Mouse (Mus musculus) neural tube, embryonic 12.5 days (tissue): Measurements from ENCODE around the gene Igfbp6. TPM values are rescaled to one million over a fixed set of nuclear protein-coding genes. Genes with fewer than 3 reads are reported as not detected.
A peak's percentile ranks its signal among the peaks of the same experiment; 100 is the strongest.
"Not testable (repeated sequence)": the region's sequence is repeated elsewhere in the genome, so short reads cannot be mapped to it uniquely, and the experiment has no call there.

Experiments
- ATAC-seq: fragments of 200-750 bp; cut with Nextera tagmentation; 2 replicates; pipeline ENCODE4 v1.8.0; 2017; ENCODE audit warnings: low read depth, mild to moderate bottlenecking, moderate TSS enrichment, moderate library complexity; ENCODE audit not compliant: low FRiP score
- H3K27ac ChIP-seq: fragments of 300-500 bp; sonication (generic); 2 replicates; pipeline ENCODE4 v1.5.1; 2016
- H3K27me3 ChIP-seq: fragments of 300-500 bp; sonication (generic); replicated peaks from 2 replicates; pipeline ENCODE4 v1.6.1; 2016; ENCODE audit warnings: mild to moderate bottlenecking
- H3K36me3 ChIP-seq: fragments of 300-500 bp; sonication (generic); 2 replicates; pipeline ENCODE4 v1.6.1; 2016; ENCODE audit warnings: mild to moderate bottlenecking
- H3K4me1 ChIP-seq: fragments of 300-500 bp; sonication (generic); 2 replicates; pipeline ENCODE4 v1.6.1; 2016
- H3K4me2 ChIP-seq: fragments of 300-500 bp; sonication (generic); replicated peaks from 2 replicates; pipeline ENCODE4 v1.6.1; 2016; ENCODE audit warnings: mild to moderate bottlenecking
- H3K4me3 ChIP-seq: fragments of 300-500 bp; sonication (generic); 2 replicates; pipeline ENCODE4 v1.5.1; 2016
- H3K9ac ChIP-seq: fragments of 300-500 bp; sonication (generic); 2 replicates; pipeline ENCODE4 v1.6.1; 2016; ENCODE audit warnings: mild to moderate bottlenecking
- H3K9me3 ChIP-seq: fragments of 300-500 bp; sonication (generic); 2 replicates; pipeline ENCODE4 v1.6.1; 2016; ENCODE audit warnings: mild to moderate bottlenecking
- WGBS: fragments of 180-500 bp; shearing (Covaris S2); methylation state at CpG from one replicate; pipeline ENCODE4 v1.1.7; 2016; 5-methylcytosine and 5-hydroxymethylcytosine counted together
- polyA plus RNA-seq: library from polyadenylated mRNA; unstranded; fragments of >200 nt; fragmentation: Nextera tagmentation; extraction: Ambion mirVana; gene quantifications from 2 replicates; pipeline ENCODE4 v1.2.1, GENCODE M21; 2016

Igfbp6 gene
- polyA plus RNA-seq, 1 experiment from 2014 or later, result 0.63 TPM

DNA sequence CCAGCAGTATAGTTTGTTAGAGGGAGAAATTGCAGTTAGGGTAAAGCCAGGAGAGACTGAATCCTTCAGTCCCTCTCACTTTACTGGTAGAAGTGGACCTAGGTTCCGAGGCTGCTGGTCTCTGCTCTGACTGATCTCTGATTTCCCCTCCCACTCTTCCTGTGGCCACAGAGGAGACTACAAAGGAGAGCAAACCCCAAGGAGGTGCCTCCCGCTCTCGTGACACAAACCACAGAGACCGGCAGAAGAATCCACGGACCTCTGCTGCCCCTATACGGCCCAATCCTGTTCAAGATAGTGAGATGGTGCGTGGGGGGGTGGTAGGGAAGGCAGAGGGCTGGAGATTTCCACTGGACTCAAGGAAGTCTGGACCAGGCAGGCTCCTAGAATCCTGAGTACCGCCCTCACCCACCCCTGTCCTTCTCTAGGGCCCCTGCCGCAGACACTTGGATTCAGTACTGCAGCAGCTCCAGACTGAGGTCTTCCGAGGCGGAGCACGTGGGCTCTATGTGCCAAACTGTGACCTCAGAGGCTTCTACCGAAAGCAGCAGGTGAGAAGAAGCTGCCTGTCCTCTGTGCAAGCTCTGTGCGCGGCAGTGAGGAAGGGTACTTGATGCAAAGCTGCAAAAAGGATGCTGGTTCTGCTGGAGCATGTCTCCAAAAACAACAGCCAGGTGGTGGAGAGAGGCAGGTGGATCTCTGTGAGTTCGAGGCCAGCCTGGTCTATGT lies 3.7 kb downstream of the Igfbp6 start:
- Histone ChIP-seq H3K4me3 (no peak overlapping the region), H3K4me2 (no peak overlapping the region), H3K4me1 (peaks cover 8% of the 10 kb centered on the region), H3K27ac (no peak overlapping the region), H3K27me3 (peaks cover 32% of the 10 kb centered on the region), H3K36me3 (no peaks in the 10 kb centered on the region), H3K9me3 (no peaks in the 10 kb centered on the region), H3K9ac (no peak overlapping the region)
- no peak for ATAC-seq
- WGBS, result 69% methylated on average over 16 of the region's 16 CpGs

DNA sequence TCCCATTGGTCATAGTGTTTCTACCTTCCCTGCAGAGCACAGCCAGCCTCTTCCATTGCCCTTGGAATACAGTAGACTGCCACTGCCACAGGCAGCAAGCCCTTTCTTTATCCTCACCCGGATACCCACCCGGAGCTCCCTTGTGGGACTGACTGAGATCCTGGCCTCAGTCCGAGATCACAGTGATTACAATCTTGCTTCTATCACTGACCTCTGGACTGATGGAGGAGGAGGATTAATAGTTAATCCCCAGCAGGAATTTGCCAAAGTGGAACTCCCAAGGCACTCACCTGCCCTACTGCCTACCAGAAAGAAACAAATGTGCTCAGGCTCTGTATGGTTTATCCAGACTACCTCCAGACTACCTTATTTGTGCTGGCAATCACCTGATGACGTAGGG lies 5.4 kb downstream of the Igfbp6 start:
- H3K4me1 ChIP-seq, result peaks cover 3% of the 10 kb centered on the region
- H3K9ac ChIP-seq, result no peak overlapping the region
- no peaks in the 10 kb centered on the region for H3K9me3 ChIP-seq
- H3K4me3 ChIP-seq, result no peak overlapping the region
- no peak overlapping the region for H3K27ac ChIP-seq
- peaks cover 18% of the 10 kb centered on the region for H3K27me3 ChIP-seq
- no peaks in the 10 kb centered on the region for H3K36me3 ChIP-seq
- WGBS, result 85% methylated on average over 4 of the region's 4 CpGs
- no peak overlapping the region for H3K4me2 ChIP-seq
- no peak for ATAC-seq

- 59% methylated on average over 20 of the region's 20 CpGs for WGBS
- H3K4me3 ChIP-seq, result no peak within 1 kb of the TSS
- no peaks in the 10 kb centered on the region for H3K9me3 ChIP-seq
These were observed 6.4 kb downstream of the Igfbp6 start, which contains the start of gene Soat2 for GRCm38 (mm10) chr15:102150301-102151135. Soat2 (plus strand) TSS chr15:102150526.

DNA sequence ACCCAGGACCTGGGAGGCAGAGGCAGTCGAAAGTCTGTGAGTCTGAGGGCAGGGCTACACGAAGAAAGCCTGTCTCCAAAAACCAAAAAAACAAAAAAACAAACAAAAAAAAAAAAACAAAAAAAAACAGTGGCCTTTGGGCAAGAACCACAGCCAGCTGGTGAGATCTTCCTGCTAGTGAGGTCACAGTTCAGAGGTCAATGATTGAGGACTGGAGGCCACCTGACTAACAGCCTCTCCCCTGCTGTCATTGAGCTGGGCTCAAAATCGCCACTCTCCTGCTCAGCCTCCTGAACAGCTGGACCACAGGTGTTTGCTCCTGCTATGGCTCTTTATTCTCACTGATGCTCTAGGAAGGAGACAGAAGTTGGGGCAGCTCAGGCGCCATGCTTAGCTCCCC lies 8.5 kb downstream of the Igfbp6 start:
- no peak overlapping the region for H3K4me2 ChIP-seq
- WGBS, result 21% methylated on average over 4 of the region's 4 CpGs
- no peaks in the 10 kb centered on the region for H3K36me3 ChIP-seq
- no peak overlapping the region for H3K9ac ChIP-seq
- H3K4me1 ChIP-seq, result peaks cover 4% of the 10 kb centered on the region
- H3K27me3 ChIP-seq, result no peaks in the 10 kb centered on the region
- ATAC-seq, result no peak
- H3K4me3 ChIP-seq, result no peak overlapping the region
- H3K9me3 ChIP-seq, result no peaks in the 10 kb centered on the region
- H3K27ac ChIP-seq, result no peak overlapping the region

More at GRCm38 (mm10) chr15:102150301-102151135, 6.4 kb downstream of the Igfbp6 start, which contains the start of gene Soat2:
- H3K36me3 ChIP-seq, result no peaks in the 10 kb centered on the region
- no peaks in the 10 kb centered on the region; the same call in 1 of the 2 replicates for H3K4me1 ChIP-seq
- H3K4me2 ChIP-seq, result no peak within 1 kb of the TSS; the same call in 1 of the 2 replicates
- no peak within 1 kb of the TSS for H3K27ac ChIP-seq
- ATAC-seq, result no peak
- no peak within 1 kb of the TSS for H3K9ac ChIP-seq
- H3K27me3 ChIP-seq, result peaks cover 8% of the 10 kb centered on the region

DNA sequence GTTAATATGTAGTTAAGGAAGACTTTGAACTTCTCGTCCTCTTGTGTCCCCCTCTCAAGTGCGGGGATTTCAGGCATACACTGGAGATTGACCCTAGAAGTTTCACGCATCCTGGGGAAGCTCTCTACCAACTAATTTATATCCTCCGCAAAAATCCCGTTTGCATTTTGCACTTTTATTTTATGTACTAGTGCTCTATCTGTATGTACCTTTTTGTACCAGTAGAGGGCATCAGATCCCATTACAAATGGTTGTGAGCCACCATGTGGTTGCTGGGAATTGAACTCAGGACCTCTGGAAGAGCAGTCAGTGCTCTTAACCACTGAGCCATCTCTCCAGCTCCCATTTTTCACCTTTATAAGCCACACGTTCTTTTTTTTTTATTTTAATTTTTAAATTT lies 10.8 kb downstream of the Igfbp6 start:
- not testable (repeated sequence) for H3K9ac ChIP-seq, H3K27me3 ChIP-seq, H3K4me1 ChIP-seq, ATAC-seq, H3K4me3 ChIP-seq, H3K36me3 ChIP-seq, H3K27ac ChIP-seq, H3K9me3 ChIP-seq, H3K4me2 ChIP-seq
- 93% methylated on average over 6 of the region's 6 CpGs for WGBS

DNA sequence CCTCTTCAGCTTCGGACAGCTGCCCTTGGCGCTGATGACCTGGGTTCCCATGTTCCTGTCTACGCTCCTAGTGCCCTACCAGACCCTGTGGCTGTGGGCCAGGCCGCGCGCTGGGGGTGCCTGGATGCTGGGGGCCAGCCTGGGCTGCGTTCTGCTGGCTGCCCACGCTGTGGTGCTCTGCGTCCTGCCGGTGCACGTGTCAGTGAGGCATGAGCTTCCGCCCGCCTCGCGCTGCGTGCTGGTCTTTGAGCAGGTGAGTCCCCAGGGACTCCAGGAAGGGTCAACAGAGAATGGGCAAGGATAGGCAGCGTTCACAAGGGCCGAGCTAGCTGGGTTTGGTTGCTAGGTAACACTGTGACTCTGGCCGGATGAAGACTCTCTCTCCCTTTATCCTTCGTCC lies 12.7 kb downstream of the Igfbp6 start:
- Histone ChIP-seq H3K4me1 (peaks cover 4% of the 10 kb centered on the region; the same call in 1 of the 2 replicates), H3K9me3 (no peaks in the 10 kb centered on the region), H3K27ac (no peak overlapping the region), H3K27me3 (no peaks in the 10 kb centered on the region), H3K4me3 (no peak overlapping the region), H3K36me3 (no peaks in the 10 kb centered on the region), H3K9ac (no peak overlapping the region), H3K4me2 (0 out of 2 replicates have a peak overlapping the region, but pooled peaks have one; percentile 20)
- no peak for ATAC-seq
- WGBS, result 36% methylated on average over 20 of the region's 20 CpGs

- Histone ChIP-seq H3K4me2 (no peak overlapping the region), H3K4me3 (no peak overlapping the region), H3K4me1 (peaks cover 4% of the 10 kb centered on the region; the same call in 1 of the 2 replicates), H3K36me3 (no peaks in the 10 kb centered on the region), H3K9me3 (no peaks in the 10 kb centered on the region), H3K9ac (no peak overlapping the region), H3K27me3 (no peaks in the 10 kb centered on the region), H3K27ac (no peak overlapping the region)
- ATAC-seq, result no peak
- 62% methylated on average over 27 of the region's 27 CpGs for WGBS
These were observed 16.4 kb downstream of the Igfbp6 start for GRCm38 (mm10) chr15:102160415-102161060.

DNA sequence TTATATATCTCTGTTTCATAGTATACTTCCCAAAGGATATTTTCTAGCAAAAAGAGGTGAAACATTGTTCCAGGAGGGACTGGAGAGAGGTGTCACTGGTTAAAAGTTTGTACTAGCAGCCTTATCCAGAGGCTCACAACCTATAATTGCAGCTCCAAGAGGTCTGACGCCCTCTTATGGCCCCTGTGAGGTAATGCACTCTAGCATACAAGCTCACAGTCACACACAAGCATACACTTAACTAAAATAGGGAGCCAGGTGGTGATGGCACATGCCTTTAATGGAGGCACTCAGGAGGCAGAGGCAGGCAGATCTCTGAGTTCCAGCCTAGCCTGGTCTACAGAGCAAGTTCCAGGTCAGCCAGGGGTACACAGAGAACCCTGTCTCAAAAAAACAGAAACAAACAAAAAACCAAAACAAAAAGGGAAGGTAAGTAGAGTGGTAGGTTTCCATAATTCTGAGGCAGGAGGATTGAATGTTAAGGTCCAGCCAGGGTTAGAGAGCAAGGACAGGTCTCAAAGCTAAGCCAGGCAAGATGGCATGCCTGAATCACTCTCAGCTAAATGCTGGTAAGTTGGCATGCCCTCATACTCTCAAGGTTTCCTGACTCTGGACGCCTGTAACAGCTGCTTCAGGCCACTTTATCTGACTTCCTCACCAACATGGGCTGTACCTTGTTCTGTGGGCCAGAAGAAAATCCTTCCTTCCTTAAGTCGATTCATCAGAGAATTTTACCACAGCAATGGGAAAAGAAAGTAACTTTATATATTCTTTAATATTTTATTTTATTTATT lies 19.9 kb downstream of the Igfbp6 start:
- no peak for ATAC-seq
- no peaks in the 10 kb centered on the region for H3K36me3 ChIP-seq
- 62% methylated on average over 3 of the region's 3 CpGs for WGBS

GRCm38 (mm10) chr15:102165468-102166100 lies 21.4 kb downstream of the Igfbp6 start:
- H3K27ac ChIP-seq, result no peak overlapping the region
- no peaks in the 10 kb centered on the region for H3K9me3 ChIP-seq
- no peak overlapping the region for H3K9ac ChIP-seq
- no peaks in the 10 kb centered on the region for H3K27me3 ChIP-seq
- no peaks in the 10 kb centered on the region for H3K4me1 ChIP-seq
- H3K4me2 ChIP-seq, result no peak overlapping the region
- ATAC-seq, result no peak
- H3K4me3 ChIP-seq, result no peak overlapping the region
- no peaks in the 10 kb centered on the region for H3K36me3 ChIP-seq
- 52% methylated on average over 6 of the region's 6 CpGs for WGBS

More for the DNA sequence above, 19.9 kb downstream of the Igfbp6 start:
- Histone ChIP-seq H3K9me3 (no peaks in the 10 kb centered on the region), H3K27ac (no peak overlapping the region), H3K4me3 (no peak overlapping the region), H3K9ac (no peak overlapping the region), H3K4me1 (no peaks in the 10 kb centered on the region), H3K4me2 (no peak overlapping the region), H3K27me3 (no peaks in the 10 kb centered on the region)

DNA sequence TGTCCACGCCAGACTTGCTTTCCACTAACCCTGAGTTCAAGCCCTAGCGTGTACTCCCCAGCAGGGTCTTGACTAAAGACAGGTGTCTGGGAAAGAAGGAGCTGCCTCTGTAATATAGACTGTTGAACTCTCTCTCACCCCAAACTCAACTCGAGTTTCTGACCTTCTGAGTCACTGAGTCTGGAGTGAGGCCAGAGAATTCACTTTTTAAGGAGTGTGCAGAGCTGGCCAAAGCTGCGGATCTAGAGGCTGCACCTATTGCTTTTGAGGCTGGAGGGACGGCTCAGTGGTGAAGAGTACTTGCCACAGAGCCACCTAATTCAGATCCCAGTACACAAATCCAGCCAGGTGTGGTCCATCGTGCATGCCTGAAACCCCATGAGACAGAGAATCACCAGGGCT lies 23.5 kb downstream of the Igfbp6 start:
- no peaks in the 10 kb centered on the region for H3K9me3 ChIP-seq
- H3K4me1 ChIP-seq, result no peaks in the 10 kb centered on the region
- H3K4me2 ChIP-seq, result no peak overlapping the region
- no peak overlapping the region for H3K27ac ChIP-seq
- ATAC-seq, result no peak
- no peaks in the 10 kb centered on the region for H3K27me3 ChIP-seq
- no peaks in the 10 kb centered on the region for H3K36me3 ChIP-seq
- no peak overlapping the region for H3K9ac ChIP-seq
- H3K4me3 ChIP-seq, result no peak overlapping the region
- 67% methylated on average over 6 of the region's 6 CpGs for WGBS

DNA sequence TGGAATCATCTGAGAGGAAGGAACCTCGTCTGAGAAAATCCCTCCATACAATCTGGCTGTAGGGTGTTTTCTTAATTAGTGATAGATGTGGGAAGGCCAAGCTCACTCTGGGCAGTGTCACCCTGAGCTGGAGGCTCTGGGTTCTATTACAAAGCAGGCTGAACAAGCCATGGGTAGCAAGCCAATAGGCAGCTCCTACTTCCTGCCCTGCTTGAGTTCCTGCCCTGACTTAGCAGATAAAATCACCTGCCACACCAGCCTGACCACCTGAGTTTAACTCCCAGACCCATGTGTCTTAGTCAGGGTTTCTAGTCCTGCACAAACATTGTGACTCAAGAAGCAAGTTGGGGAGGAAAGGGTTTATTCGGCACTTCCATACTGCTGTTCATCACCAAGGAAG lies 24.9 kb downstream of the Igfbp6 start:
- Histone ChIP-seq H3K9ac (no peak overlapping the region), H3K27me3 (no peaks in the 10 kb centered on the region), H3K4me2 (no peak overlapping the region), H3K36me3 (no peaks in the 10 kb centered on the region), H3K27ac (no peak overlapping the region), H3K9me3 (no peaks in the 10 kb centered on the region), H3K4me3 (no peak overlapping the region), H3K4me1 (no peaks in the 10 kb centered on the region)
- no peak for ATAC-seq
- WGBS, result 73% methylated on average over 2 of the region's 2 CpGs
